Mouse (Mus musculus) brain, embryonic 18.5 days (tissue): ENCODE results near the gene 4930447C04Rik.

Experiments
- DNase-seq: peaks from one replicate; pipeline ENCODE4 v3.0.0-alpha.2; 2012; ENCODE audit warnings: low read depth, low spot score

4930447C04Rik gene

GRCm38 (mm10) chr12:72841500-72841899 lies 99.1 kb downstream of the 4930447C04Rik start:
- DNase-seq = no peak

- no peak for DNase-seq
These were observed 103.3 kb downstream of the 4930447C04Rik start for GRCm38 (mm10) chr12:72837302-72837701.

GRCm38 (mm10) chr12:72835518-72836015 lies 105.0 kb downstream of the 4930447C04Rik start:
- DNase-seq = no peak

- no peak for DNase-seq
These were observed 105.6 kb downstream of the 4930447C04Rik start for GRCm38 (mm10) chr12:72834773-72835517.

DNA sequence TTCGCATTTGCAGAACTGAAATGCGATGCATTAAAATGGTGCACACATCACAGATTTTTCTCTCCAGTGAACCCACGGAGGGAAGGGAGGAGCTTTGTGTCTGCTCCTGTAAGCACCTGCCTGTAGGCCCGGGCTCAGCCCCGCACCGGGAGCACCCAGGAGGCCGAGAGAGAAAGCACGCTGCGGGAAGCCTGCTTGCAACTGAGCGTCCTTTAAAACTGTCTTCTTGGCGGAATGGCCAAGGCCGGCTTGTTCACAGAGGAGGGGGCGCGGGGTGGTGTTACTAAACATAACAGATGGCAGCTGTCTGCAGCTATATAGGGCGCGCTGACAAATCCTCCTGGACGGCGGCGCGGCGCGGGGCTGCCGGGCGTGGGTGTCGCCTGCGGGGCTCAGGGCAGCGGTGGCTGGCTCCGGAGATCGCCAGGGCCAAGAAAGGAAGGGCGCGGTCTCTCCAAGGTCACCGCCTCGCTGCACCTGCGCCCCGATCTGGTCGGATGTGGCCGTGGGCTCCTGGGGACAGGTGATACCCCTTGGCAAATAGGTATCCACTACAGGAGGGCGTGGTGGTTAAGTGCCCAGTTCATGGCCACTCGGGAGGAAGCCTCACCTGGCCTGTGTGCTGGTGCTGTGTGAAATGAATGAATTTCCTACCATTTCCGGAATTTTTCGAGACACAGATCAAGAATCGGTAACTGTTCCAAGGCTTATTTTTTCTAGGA lies 108.7 kb downstream of the 4930447C04Rik start:
- DNase-seq = no peak
